Mouse (Mus musculus): ENCODE results near the gene Gsto1. TPM values are rescaled to one million over a fixed set of nuclear protein-coding genes. Genes with fewer than 3 reads are reported as not detected.

Gsto1 gene
- total RNA-seq (2023): 17.4 to 20.8 TPM (median 19.8 TPM) in 4 replicates

GRCm38 (mm10) chr19:47854796-47855783, at the start of gene Gsto1:
TSS of gene Gsto1 (plus strand) at chr19:47854970.

GRCm38 (mm10) chr19:47865353-47865947, 10.7 kb downstream of the Gsto1 start, which contains the start of gene Gsto2:
TSS of gene Gsto2 (plus strand) at chr19:47865534.

Other genes with a start within 250 kb of the Gsto1 start
- gene Col17a1, start 162.9 kb upstream of the Gsto1 start, total RNA-seq (2023): 0.09 TPM in 1 of 4 replicates, not detected in the others
- gene Sfr1, start 123.3 kb upstream of the Gsto1 start, total RNA-seq (2023): 97.7 to 107 TPM (median 99.9 TPM) in 4 replicates
- gene Gsto2, start 10.6 kb downstream of the Gsto1 start, total RNA-seq (2023): 0.56 TPM in 1 of 4 replicates, not detected in the others
- not detected in 4 replicates for gene Cfap43, start 64.3 kb downstream of the Gsto1 start, total RNA-seq (2023)
- 328 to 367 TPM (median 347 TPM) in 4 replicates for gene Itprip, start 64.3 kb downstream of the Gsto1 start, total RNA-seq (2023)
- gene Cfap58, start 82.7 kb downstream of the Gsto1 start, total RNA-seq (2023): not detected in 4 replicates

Data from B cell, adult 62 days (primary cell).